Mouse (Mus musculus) c-Kit-positive CD71-negative TER-119-negative erythroid progenitor cells, embryonic 14.5 days (primary cell): Measurements from ENCODE around the gene Car11.

Source experiments
- DNase-seq: peaks from one replicate; pipeline ENCODE4 v3.0.0-alpha.2; 2013; ENCODE audit warnings: low read depth

Car11 gene

GRCm38 (mm10) chr7:45711316-45712021 lies 11.8 kb downstream of the Car11 start:
- DNase-seq: no peak

- DNase-seq: no peak
Observed at GRCm38 (mm10) chr7:45712022-45712757, 12.5 kb downstream of the Car11 start.

GRCm38 (mm10) chr7:45713396-45713795 lies 13.8 kb downstream of the Car11 start:
- no peak for DNase-seq

- no peak for DNase-seq
Observed at GRCm38 (mm10) chr7:45713881-45714520, 14.4 kb downstream of the Car11 start.

GRCm38 (mm10) chr7:45714630-45715089 lies 15.0 kb downstream of the Car11 start:
- no peak for DNase-seq

GRCm38 (mm10) chr7:45715090-45715708 lies 15.6 kb downstream of the Car11 start, which contains the start of gene Rpl18:
Gene Rpl18, plus strand, starts transcription at chr7:45715457.
- DNase-seq: peak; percentile 92

- no peak for DNase-seq
Observed at GRCm38 (mm10) chr7:45715741-45716459, 16.3 kb downstream of the Car11 start.

GRCm38 (mm10) chr7:45716460-45716857 lies 16.8 kb downstream of the Car11 start:
- no peak for DNase-seq

- no peak for DNase-seq
Observed at GRCm38 (mm10) chr7:45716952-45717917, 17.6 kb downstream of the Car11 start.

- peak; percentile 98 for DNase-seq
Observed at GRCm38 (mm10) chr7:45717918-45718297, 18.3 kb downstream of the Car11 start, which contains the start of gene Sphk2. Gene Sphk2, minus strand, starts transcription at chr7:45718002.

- no peak for DNase-seq
Observed at GRCm38 (mm10) chr7:45718331-45718730, 18.7 kb downstream of the Car11 start.

GRCm38 (mm10) chr7:45719180-45719579 lies 19.5 kb downstream of the Car11 start:
- DNase-seq: no peak

GRCm38 (mm10) chr7:45719738-45720412 lies 20.2 kb downstream of the Car11 start:
- DNase-seq: no peak

- DNase-seq: no peak
Observed at GRCm38 (mm10) chr7:45720413-45721233, 21.0 kb downstream of the Car11 start, which contains the start of gene Fam83e. Gene Fam83e, plus strand, starts transcription at chr7:45721212.

GRCm38 (mm10) chr7:45721234-45721571 lies 21.6 kb downstream of the Car11 start:
- no peak for DNase-seq

- DNase-seq: no peak
Observed at GRCm38 (mm10) chr7:45721642-45722347, 22.2 kb downstream of the Car11 start.

GRCm38 (mm10) chr7:45722348-45722713 lies 22.7 kb downstream of the Car11 start:
- no peak for DNase-seq

- no peak for DNase-seq
Observed at GRCm38 (mm10) chr7:45723301-45723700, 23.7 kb downstream of the Car11 start.
